Mouse (Mus musculus): ENCODE data around the gene Pcmtd2. TPM values are rescaled to one million over a fixed set of nuclear protein-coding genes. Genes with fewer than 3 reads are reported as not detected.

Gene Pcmtd2
- total and polyA plus RNA-seq, 3 experiments, result 9.9 to 13.6 TPM; not detected in 1

- Histone ChIP-seq H3K4me3 (ENCODE audit: control insufficient read depth in 1 of 2, insufficient read depth in 1 of 2, low read depth in 2 of 2, low read length in 2 of 2) (no peak overlapping the region), H3K27ac (ENCODE audit: control insufficient read depth, low read depth, low read length) (no peak overlapping the region), H3K27me3 (ENCODE audit: control insufficient read depth in 1 of 2, insufficient read depth in 2 of 2, low read length in 2 of 2) (no peaks in the 10 kb centered on the region), H3K9me3 (replicated peaks; ENCODE audit: insufficient read depth, low read length) (no peaks in the 10 kb centered on the region), H3K4me1 (ENCODE audit: control insufficient read depth in 1 of 2, insufficient read depth in 2 of 2, low read length in 2 of 2) (no peaks in the 10 kb centered on the region), H3K36me3 (ENCODE audit: control insufficient read depth in 1 of 2, insufficient read depth in 2 of 2, low read length in 2 of 2) (peaks cover 0 to 13% of the 10 kb centered on the region in 2 experiments; a peak in 3 of 4 replicates), H3K9ac (ENCODE audit: control insufficient read depth, low read depth, low read length, poor library complexity, severe bottlenecking) (no peak overlapping the region), H3K79me2 (ENCODE audit: control insufficient read depth, insufficient read depth, low read length, poor library complexity) (peaks cover 2% of the 10 kb centered on the region; the same call in 1 of the 2 replicates)
- no peak for TF ChIP-seq CHD1 (IDR thresholded peaks at IDR 0.05; ENCODE audit: low read depth, low read length)
- TF ChIP-seq POLR2A (IDR thresholded peaks at IDR 0.05; ENCODE audit: control insufficient read depth in 1 of 2, insufficient read depth in 1 of 2, low read depth in 1 of 2, low read length in 2 of 2, poor library complexity in 1 of 2), result no peak
- TF ChIP-seq ZNF384 (IDR thresholded peaks at IDR 0.05; ENCODE audit: low read depth, low read length), result no peak
- TF ChIP-seq BHLHE40 (IDR thresholded peaks at IDR 0.05; ENCODE audit: borderline replicate concordance, low read depth, low read length), result no peak
- no peak for TF ChIP-seq TBP (IDR thresholded peaks at IDR 0.05; ENCODE audit: low read depth, low read length)
- TF ChIP-seq USF2 (IDR thresholded peaks at IDR 0.05; ENCODE audit: borderline replicate concordance in 1 of 2, insufficient read depth in 1 of 2, low read depth in 1 of 2, low read length in 2 of 2), result no peak
- DNase-seq (ENCODE audit: low read depth, low spot score), result no peak
These were observed 33.4 kb downstream of the Pcmtd2 start for GRCm38 (mm10) chr2:181871039-181871438.

GRCm38 (mm10) chr2:181878903-181879302 is 41.2 kb downstream of the Pcmtd2 start:
- DNase-seq (ENCODE audit: low read depth, low spot score), result no peak
- no peak overlapping the region for H3K9ac ChIP-seq (ENCODE audit: control insufficient read depth, low read depth, low read length, poor library complexity, severe bottlenecking)
- no peaks in the 10 kb centered on the region for H3K27me3 ChIP-seq (ENCODE audit: control insufficient read depth in 1 of 2, insufficient read depth in 2 of 2, low read length in 2 of 2)
- H3K79me2 ChIP-seq (ENCODE audit: control insufficient read depth, insufficient read depth, low read length, poor library complexity), result no peaks in the 10 kb centered on the region
- no peaks in the 10 kb centered on the region for H3K4me1 ChIP-seq (ENCODE audit: control insufficient read depth in 1 of 2, insufficient read depth in 2 of 2, low read length in 2 of 2)
- no peaks in the 10 kb centered on the region for H3K9me3 ChIP-seq (replicated peaks; ENCODE audit: insufficient read depth, low read length)
- H3K27ac ChIP-seq (ENCODE audit: control insufficient read depth, low read depth, low read length), result no peak overlapping the region
- no peaks in the 10 kb centered on the region; a peak in 1 of 4 replicates for H3K36me3 ChIP-seq (ENCODE audit: control insufficient read depth in 1 of 2, insufficient read depth in 2 of 2, low read length in 2 of 2)
- TF ChIP-seq BHLHE40 (IDR thresholded peaks at IDR 0.05; ENCODE audit: borderline replicate concordance, low read depth, low read length) (no peak), RAD21 (IDR thresholded peaks at IDR 0.05; ENCODE audit: low read depth, low read length) (no peak), ELF1 (IDR thresholded peaks at IDR 0.05; ENCODE audit: low read depth, low read length) (no peak), TCF12 (IDR thresholded peaks at IDR 0.05; ENCODE audit: low read depth, low read length) (no peak), RCOR1 (IDR thresholded peaks at IDR 0.05; ENCODE audit: low read depth, low read length) (no peak), MEF2A (IDR thresholded peaks at IDR 0.05; ENCODE audit: extremely low read depth, insufficient replicate concordance, low read depth, low read length, poor library complexity, severe bottlenecking) (no peak), MXI1 (IDR thresholded peaks at IDR 0.05; ENCODE audit: low read depth, low read length) (no peak), SIN3A (IDR thresholded peaks at IDR 0.05; ENCODE audit: low read length) (no peak), JUND (IDR thresholded peaks at IDR 0.05; ENCODE audit: low read depth, low read length) (no peak), UBTF (IDR thresholded peaks at IDR 0.05; ENCODE audit: borderline replicate concordance, insufficient read depth, low read depth, low read length) (no peak), EP300 (IDR thresholded peaks at IDR 0.05; ENCODE audit: low read depth in 1 of 2, low read length in 2 of 2) (no peak), MAFK (IDR thresholded peaks at IDR 0.05; ENCODE audit: borderline replicate concordance, low read depth, low read length) (no peak), MYC (IDR thresholded peaks at IDR 0.05; ENCODE audit: low read depth, low read length) (no peak)
- no peak overlapping the region for H3K4me3 ChIP-seq (ENCODE audit: control insufficient read depth in 1 of 2, insufficient read depth in 1 of 2, low read depth in 2 of 2, low read length in 2 of 2)
